ENCODE assay signal across 8 mouse cellular contexts in the genomic region with DNA sequence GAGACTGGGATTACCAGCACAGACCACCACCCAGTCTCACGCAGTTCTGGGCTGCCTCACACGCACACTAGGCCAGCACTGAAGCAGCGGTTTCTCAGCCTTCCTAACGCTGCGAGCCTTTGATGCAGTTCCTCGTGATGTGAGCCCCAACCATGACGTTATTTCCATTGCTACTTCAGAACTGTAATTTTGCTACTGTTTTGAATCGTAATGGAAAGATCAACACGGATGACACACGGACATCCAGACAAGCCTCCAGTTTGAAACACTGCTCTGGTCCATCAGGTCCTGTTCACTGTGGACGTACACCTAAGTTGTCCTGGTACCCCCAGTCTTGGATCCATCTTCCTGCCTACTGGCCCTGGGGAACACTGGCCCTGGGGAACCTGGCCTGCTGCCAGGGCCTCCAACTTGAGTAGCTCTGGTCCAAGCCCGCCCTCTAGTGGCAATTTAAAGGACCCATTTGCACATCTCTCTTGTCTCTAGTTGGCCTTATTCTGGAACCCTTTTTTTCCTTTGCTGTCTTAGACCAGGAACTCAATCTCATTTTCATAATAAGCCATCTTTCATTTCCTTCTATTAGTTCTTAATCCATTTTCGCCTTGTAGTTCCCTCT. TPM values are rescaled to one million over a fixed set of nuclear protein-coding genes. Genes with fewer than 3 reads are reported as not detected.
DNase-seq lines count a peak whose midpoint lies in the region; ATAC-seq lines count a peak whose summit lies in the region.

No protein-coding gene starts in this region.

- intact Hi-C loops in gastrocnemius, postnatal 36 days (cut with DNase I), result loop anchor here (2.0 kb wide), 1 partner anchor 91 kb away; no protein-coding TSS in a partner anchor

- peak; percentile 91 for ATAC-seq in CD4-positive, CD25-positive, alpha-beta regulatory T cell, adult 4 months
- ATAC-seq in liver, embryonic 16.5 days (ENCODE audit: low read depth), result peak; percentile 19; the same call in 1 of the 2 replicates

- WGBS in liver, embryonic 16.5 days (ENCODE audit: insufficient replicate concordance), result 58% methylated on average over 13 of the region's 13 CpGs

- no peaks in the 10 kb centered on the region for H3K4me1 ChIP-seq in liver, embryonic 16.5 days (ENCODE audit: control insufficient read depth, low read depth, low read length)

- no peak overlapping the region for H3K4me2 ChIP-seq in liver, embryonic 16.5 days (ENCODE audit: low read depth, low read length)

- no peaks in the 10 kb centered on the region for H3K27me3 ChIP-seq in liver, embryonic 16.5 days (ENCODE audit: control insufficient read depth, insufficient read depth, low read depth, low read length)

- no peaks in the 10 kb centered on the region for H3K36me3 ChIP-seq in liver, embryonic 16.5 days (ENCODE audit: control insufficient read depth, insufficient read depth)

- H3K9me3 ChIP-seq in liver, embryonic 16.5 days (replicated peaks; ENCODE audit: control insufficient read depth, low read length), result no peaks in the 10 kb centered on the region

- H3K4me3 ChIP-seq in liver, embryonic 16.5 days (ENCODE audit: low read depth, low read length), result no peak overlapping the region

- DNase-seq in adrenal gland, adult 2 months, result peak; percentile 75
- DNase-seq in embryo, embryonic 10.5 days (ENCODE audit: low spot score), result peak; percentile 86
- peak; percentile 47 to 53 for DNase-seq in gastrocnemius, postnatal 36 days
- peak; percentile 81 for DNase-seq in kidney, postnatal 14 days
- peak; percentile 61 for DNase-seq in retina, adult 2 months (ENCODE audit: low read depth, low spot score)
- peak; percentile 76 for DNase-seq in thymus, postnatal 14 days

- H3K9ac ChIP-seq in liver, embryonic 16.5 days (ENCODE audit: low read depth, low read length), result no peak overlapping the region

- H3K27ac ChIP-seq in liver, embryonic 16.5 days (ENCODE audit: low read length), result no peak overlapping the region

RNA-seq across cellular contexts. Expression of gene Snrpf, which starts 12.1 kb away (rescaled TPM):
- polyA plus RNA-seq in CD4-positive, CD25-positive, alpha-beta regulatory T cell, adult 4 months (2017; shearing (Covaris generic)), result 10 to 100 TPM; 55.4 to 63.9 TPM
- 10 to 100 TPM; 11.7 to 16.6 TPM for total RNA-seq in adrenal gland, adult 2 months (2021)
- 10.6 and 12.5 TPM in 2 replicates for polyA plus RNA-seq in adrenal gland, adult 2 months (2012; rRNA removed)
- 1 to 10 TPM; 6.4 to 7.0 TPM for total RNA-seq in gastrocnemius, postnatal 36 days (2021)
- polyA plus RNA-seq in liver, embryonic 16.5 days (2015; fragmentation: Nextera tagmentation; extraction: Ambion mirVana), result 41.3 and 53.2 TPM in 2 replicates

RNA-seq across cellular contexts. Expression of gene Ccdc38, which starts 36.9 kb away (rescaled TPM):
- 1 to 10 TPM; 2.0 to 2.6 TPM for polyA plus RNA-seq in CD4-positive, CD25-positive, alpha-beta regulatory T cell, adult 4 months (2017; shearing (Covaris generic))
- not detected for total RNA-seq in adrenal gland, adult 2 months (2021)
- not detected in 2 replicates for polyA plus RNA-seq in adrenal gland, adult 2 months (2012; rRNA removed)
- under 1 TPM in 1 of 2 experiments, not detected in 1; 0.10 TPM for total RNA-seq in gastrocnemius, postnatal 36 days (2021)
- polyA plus RNA-seq in liver, embryonic 16.5 days (2015; fragmentation: Nextera tagmentation; extraction: Ambion mirVana), result 0.04 and 0.11 TPM in 2 replicates

RNA-seq across cellular contexts. Expression of gene Amdhd1, which starts 37.5 kb away (rescaled TPM):
- polyA plus RNA-seq in CD4-positive, CD25-positive, alpha-beta regulatory T cell, adult 4 months (2017; shearing (Covaris generic)), result under 1 TPM; 0.43 to 0.82 TPM
- total RNA-seq in adrenal gland, adult 2 months (2021), result under 1 TPM in 1 of 2 experiments, not detected in 1; 0.20 TPM
- polyA plus RNA-seq in adrenal gland, adult 2 months (2012; rRNA removed), result 0.03 and 0.12 TPM in 2 replicates
- total RNA-seq in gastrocnemius, postnatal 36 days (2021), result not detected
- 22.6 and 23.3 TPM in 2 replicates for polyA plus RNA-seq in liver, embryonic 16.5 days (2015; fragmentation: Nextera tagmentation; extraction: Ambion mirVana)

Comparison
In these comparisons a context has a peak if more than half of its experiments do, and no peak if none do; other contexts are left out.
1. RNA of gene Amdhd1, which starts 37.5 kb away (polyA plus RNA-seq): 22.6 to 23.3 TPM in liver, embryonic 16.5 days; 0.43 to 0.82 TPM in CD4-positive, CD25-positive, alpha-beta regulatory T cell, adult 4 months and 0.03 to 0.12 TPM in adrenal gland, adult 2 months; every median in the first group is over 10 times any median in the second.
2. Peak in every context shown above with its lines, with median percentiles within 50 percentile points of each other: DNase-seq.